Mouse (Mus musculus) gastrocnemius, postnatal 25 days (tissue): Measurements from ENCODE around the gene Ptprcap. TPM values are rescaled to one million over a fixed set of nuclear protein-coding genes. Genes with fewer than 3 reads are reported as not detected.
"Not testable (repeated sequence)": the region's sequence is repeated elsewhere in the genome, so short reads cannot be mapped to it uniquely, and the experiment has no call there.

Source experiments
- DNase-seq: peaks from one replicate; pipeline ENCODE4 v3.0.0; 2022
- total RNA-seq, 2 experiments: library from RNA; stranded (reverse); gene quantifications; 1 replicate in 1 of 2; 2 replicates in 1 of 2; pipeline ENCODE4 v1.2.3; 2021

Ptprcap gene
- total RNA-seq, 2 experiments from 2014 or later, result 0.35 TPM; not detected in 1

- peak; percentile 99 for DNase-seq
Measured at GRCm38 (mm10) chr19:4125741-4126696, 27.4 kb upstream of the Ptprcap start, which contains the start of gene Aip. Aip (minus strand) TSS chr19:4125858.

GRCm38 (mm10) chr19:4126759-4127495 is 26.5 kb upstream of the Ptprcap start:
- DNase-seq, result no peak

- DNase-seq, result no peak
Measured at GRCm38 (mm10) chr19:4129462-4129861, 23.9 kb upstream of the Ptprcap start.

GRCm38 (mm10) chr19:4130106-4130505 is 23.3 kb upstream of the Ptprcap start:
- DNase-seq, result no peak

GRCm38 (mm10) chr19:4131075-4131474 is 22.3 kb upstream of the Ptprcap start:
- DNase-seq, result no peak

- no peak for DNase-seq
Measured at GRCm38 (mm10) chr19:4131768-4132167, 21.6 kb upstream of the Ptprcap start.

- no peak for DNase-seq
Measured at GRCm38 (mm10) chr19:4134354-4134753, 19.1 kb upstream of the Ptprcap start.

- DNase-seq, result not testable (repeated sequence)
Measured at GRCm38 (mm10) chr19:4135229-4135962, 18.0 kb upstream of the Ptprcap start.

- not testable (repeated sequence) for DNase-seq
Measured at GRCm38 (mm10) chr19:4135963-4136345, 17.4 kb upstream of the Ptprcap start.

GRCm38 (mm10) chr19:4136463-4136862 is 16.9 kb upstream of the Ptprcap start:
- no peak for DNase-seq

- no peak for DNase-seq
Measured at GRCm38 (mm10) chr19:4137913-4138312, 15.5 kb upstream of the Ptprcap start.

GRCm38 (mm10) chr19:4139446-4139845 is 14.0 kb upstream of the Ptprcap start, which contains the start of gene Gpr152:
Gpr152 (plus strand) TSS chr19:4139787.
- DNase-seq, result no peak

GRCm38 (mm10) chr19:4140147-4140546 is 13.3 kb upstream of the Ptprcap start:
- no peak for DNase-seq

GRCm38 (mm10) chr19:4142416-4143173 is 10.8 kb upstream of the Ptprcap start:
- DNase-seq, result no peak

- DNase-seq, result no peak
Measured at GRCm38 (mm10) chr19:4143759-4144268, 9.6 kb upstream of the Ptprcap start, which contains the start of gene Cabp4. Cabp4 (minus strand) TSS chr19:4144033.

GRCm38 (mm10) chr19:4144550-4145498 is 8.6 kb upstream of the Ptprcap start:
- no peak for DNase-seq

- DNase-seq, result no peak
Measured at GRCm38 (mm10) chr19:4145936-4146335, 7.5 kb upstream of the Ptprcap start.

- DNase-seq, result no peak
Measured at GRCm38 (mm10) chr19:4146366-4147021, 6.9 kb upstream of the Ptprcap start.

GRCm38 (mm10) chr19:4147022-4147405 is 6.4 kb upstream of the Ptprcap start:
- no peak for DNase-seq
